Mouse (Mus musculus): Measurements from ENCODE around the gene Dennd4b. TPM values are rescaled to one million over a fixed set of nuclear protein-coding genes. Genes with fewer than 3 reads are reported as not detected.
A peak's percentile ranks its signal among the peaks of the same experiment; 100 is the strongest.

Dennd4b gene
- polyA plus RNA-seq, 1 experiment = 6.6 TPM

DNA sequence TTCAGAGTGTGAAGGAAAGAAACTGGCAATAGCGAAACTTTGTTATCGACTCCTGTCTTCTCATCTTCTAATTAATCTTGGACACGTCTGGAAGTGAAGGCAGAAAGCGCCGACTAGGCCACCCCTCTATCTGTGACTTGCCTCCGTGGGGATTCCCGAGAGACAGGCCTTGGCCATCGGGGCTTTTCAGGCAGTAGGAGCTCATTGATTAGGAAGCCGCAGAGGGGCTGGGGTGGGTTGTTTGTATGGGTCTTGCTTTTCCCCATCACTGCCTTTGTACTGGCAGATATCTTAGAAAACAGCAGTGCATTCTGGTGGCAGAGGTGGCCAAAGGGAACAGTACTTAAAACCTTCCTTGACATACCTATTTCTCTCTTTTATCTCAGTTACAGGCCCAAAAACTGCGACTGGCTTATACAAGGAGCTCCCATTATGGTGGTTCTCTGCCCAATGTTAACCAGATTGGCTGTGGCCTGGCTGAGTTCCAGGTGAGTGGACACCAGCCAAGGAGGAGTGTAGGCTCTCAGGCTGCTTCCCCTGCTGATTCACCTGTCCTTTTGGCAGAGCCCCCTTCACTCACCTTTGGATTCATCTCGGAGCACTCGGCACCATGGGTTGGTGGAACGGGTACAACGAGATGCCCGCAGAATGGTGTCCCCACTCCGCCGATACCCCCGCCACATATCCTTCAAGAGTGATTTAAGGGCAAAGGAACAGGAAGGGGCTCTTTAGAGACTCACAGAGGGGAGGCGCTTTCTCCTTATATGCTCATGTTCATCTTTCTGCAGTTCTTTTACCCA, 8.1 kb upstream of the Dennd4b start:
- no peaks in the 10 kb centered on the region for H3K27me3 ChIP-seq (ENCODE audit: control insufficient read depth, insufficient read depth, insufficient read length)
- H3ac ChIP-seq (ENCODE audit: control insufficient read depth, insufficient read length) = no peak overlapping the region
- no peak overlapping the region for H3K4me2 ChIP-seq (ENCODE audit: low read depth)
- H3K4me3 ChIP-seq = no peak overlapping the region
- TF ChIP-seq MYOG (IDR thresholded peaks at IDR 0.05; ENCODE audit: control insufficient read depth in 1 of 3, insufficient read depth in 1 of 3, insufficient read length in 2 of 3, low read depth in 2 of 3) (no peak), POLR2AphosphoS2 (IDR thresholded peaks at IDR 0.05; ENCODE audit: insufficient read length, low read depth) (no peak), TCF12 (IDR thresholded peaks at IDR 0.05; ENCODE audit: insufficient read depth, poor library complexity, severe bottlenecking) (no peak), SRF (IDR thresholded peaks at IDR 0.05; ENCODE audit: control insufficient read depth, insufficient read length, low read depth) (no peak), MAX (IDR thresholded peaks at IDR 0.05; ENCODE audit: low read depth) (no peak), REST (IDR thresholded peaks at IDR 0.05; ENCODE audit: insufficient read depth, insufficient read length) (no peak), MYOD1 (IDR thresholded peaks at IDR 0.05; ENCODE audit: control insufficient read depth in 1 of 3, insufficient read length in 2 of 3, low read depth in 2 of 3) (no peak), TCF3 (IDR thresholded peaks at IDR 0.05; ENCODE audit: insufficient read length, low read depth) (no peak), POLR2A (IDR thresholded peaks at IDR 0.05; ENCODE audit: insufficient read length, low read depth) (no peak), USF1 (IDR thresholded peaks at IDR 0.05; ENCODE audit: low read depth) (no peak), E2F4 (IDR thresholded peaks at IDR 0.05; ENCODE audit: insufficient read depth) (no peak), CEBPB (IDR thresholded peaks at IDR 0.05; ENCODE audit: insufficient read depth, poor library complexity, severe bottlenecking) (no peak)
- peaks cover 32% of the 10 kb centered on the region for H3K36me3 ChIP-seq (ENCODE audit: control insufficient read depth, insufficient read depth)
- H3K79me2 ChIP-seq (ENCODE audit: control insufficient read depth, insufficient read depth) = peaks cover 37% of the 10 kb centered on the region

GRCm38 (mm10) chr3:90258521-90258920, 6.5 kb upstream of the Dennd4b start:
- H3K79me2 ChIP-seq (ENCODE audit: control insufficient read depth, insufficient read depth) = peaks cover 37% of the 10 kb centered on the region
- no peak overlapping the region for H3K4me3 ChIP-seq
- no peaks in the 10 kb centered on the region for H3K27me3 ChIP-seq (ENCODE audit: control insufficient read depth, insufficient read depth, insufficient read length)
- no peak overlapping the region for H3ac ChIP-seq (ENCODE audit: control insufficient read depth, insufficient read length)
- H3K4me2 ChIP-seq (ENCODE audit: low read depth) = no peak overlapping the region
- TF ChIP-seq TCF12 (IDR thresholded peaks at IDR 0.05; ENCODE audit: insufficient read depth, poor library complexity, severe bottlenecking) = no peak
- no peak for TF ChIP-seq POLR2AphosphoS2 (IDR thresholded peaks at IDR 0.05; ENCODE audit: insufficient read length, low read depth)
- TF ChIP-seq E2F4 (IDR thresholded peaks at IDR 0.05; ENCODE audit: insufficient read depth) = no peak
- no peak for TF ChIP-seq MAX (IDR thresholded peaks at IDR 0.05; ENCODE audit: low read depth)
- TF ChIP-seq CEBPB (IDR thresholded peaks at IDR 0.05; ENCODE audit: insufficient read depth, poor library complexity, severe bottlenecking) = no peak
- no peak for TF ChIP-seq REST (IDR thresholded peaks at IDR 0.05; ENCODE audit: insufficient read depth, insufficient read length)
- TF ChIP-seq MYOG (IDR thresholded peaks at IDR 0.05; ENCODE audit: control insufficient read depth in 1 of 3, insufficient read depth in 1 of 3, insufficient read length in 2 of 3, low read depth in 2 of 3) = no peak
- TF ChIP-seq USF1 (IDR thresholded peaks at IDR 0.05; ENCODE audit: low read depth) = no peak
- no peak for TF ChIP-seq POLR2A (IDR thresholded peaks at IDR 0.05; ENCODE audit: insufficient read length, low read depth)
- no peak for TF ChIP-seq TCF3 (IDR thresholded peaks at IDR 0.05; ENCODE audit: insufficient read length, low read depth)
- no peak for TF ChIP-seq SRF (IDR thresholded peaks at IDR 0.05; ENCODE audit: control insufficient read depth, insufficient read length, low read depth)
- no peak for TF ChIP-seq MYOD1 (IDR thresholded peaks at IDR 0.05; ENCODE audit: control insufficient read depth in 1 of 3, insufficient read length in 2 of 3, low read depth in 2 of 3)
- H3K36me3 ChIP-seq (ENCODE audit: control insufficient read depth, insufficient read depth) = peaks cover 32% of the 10 kb centered on the region

DNA sequence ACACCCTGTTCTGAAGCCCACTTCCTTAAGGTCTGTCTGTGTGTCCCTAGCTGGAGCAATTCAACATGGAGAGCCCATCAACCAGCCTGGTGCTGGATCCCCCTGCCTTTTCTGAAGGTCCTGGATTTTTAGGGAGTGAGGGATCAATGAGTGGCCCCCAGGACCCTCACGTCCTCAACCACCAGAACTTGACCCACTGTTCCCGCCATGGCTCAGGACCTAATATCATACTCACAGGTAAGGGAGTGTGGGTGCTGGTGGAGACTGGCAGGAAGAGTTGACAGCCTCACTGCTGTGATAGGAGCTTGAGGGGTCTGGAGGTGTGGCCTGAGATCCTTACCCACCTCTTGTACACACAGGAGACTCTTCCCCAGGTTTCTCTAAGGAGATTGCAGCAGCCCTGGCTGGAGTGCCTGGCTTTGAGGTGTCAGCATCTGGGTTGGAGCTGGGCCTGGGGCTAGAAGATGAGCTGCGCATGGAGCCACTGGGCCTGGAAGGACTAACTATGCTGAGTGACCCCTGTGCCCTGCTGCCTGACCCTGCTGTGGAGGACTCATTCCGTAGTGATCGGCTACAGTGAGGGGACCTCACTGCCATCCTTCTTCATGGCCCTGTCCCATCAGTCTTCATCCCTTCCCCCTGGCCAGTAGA, 1.7 kb upstream of the Dennd4b start:
- TF ChIP-seq SRF (IDR thresholded peaks at IDR 0.05; ENCODE audit: control insufficient read depth, insufficient read length, low read depth) (no peak), POLR2AphosphoS2 (IDR thresholded peaks at IDR 0.05; ENCODE audit: insufficient read length, low read depth) (no peak), REST (IDR thresholded peaks at IDR 0.05; ENCODE audit: insufficient read depth, insufficient read length) (no peak), TCF3 (IDR thresholded peaks at IDR 0.05; ENCODE audit: insufficient read length, low read depth) (no peak), USF1 (IDR thresholded peaks at IDR 0.05; ENCODE audit: low read depth) (no peak), MAX (IDR thresholded peaks at IDR 0.05; ENCODE audit: low read depth) (no peak), POLR2A (IDR thresholded peaks at IDR 0.05; ENCODE audit: insufficient read length, low read depth) (no peak), E2F4 (IDR thresholded peaks at IDR 0.05; ENCODE audit: insufficient read depth) (no peak), CEBPB (IDR thresholded peaks at IDR 0.05; ENCODE audit: insufficient read depth, poor library complexity, severe bottlenecking) (no peak), MYOG (IDR thresholded peaks at IDR 0.05; ENCODE audit: control insufficient read depth in 1 of 3, insufficient read depth in 1 of 3, insufficient read length in 2 of 3, low read depth in 2 of 3) (no peak), MYOD1 (IDR thresholded peaks at IDR 0.05; ENCODE audit: control insufficient read depth in 1 of 3, insufficient read length in 2 of 3, low read depth in 2 of 3) (no peak), TCF12 (IDR thresholded peaks at IDR 0.05; ENCODE audit: insufficient read depth, poor library complexity, severe bottlenecking) (no peak)
- Histone ChIP-seq H3K27me3 (ENCODE audit: control insufficient read depth, insufficient read depth, insufficient read length) (no peaks in the 10 kb centered on the region), H3K36me3 (ENCODE audit: control insufficient read depth, insufficient read depth) (peaks cover 26% of the 10 kb centered on the region), H3K4me3 (no peak overlapping the region), H3ac (ENCODE audit: control insufficient read depth, insufficient read length) (no peak overlapping the region), H3K4me2 (ENCODE audit: low read depth) (no peak overlapping the region), H3K79me2 (ENCODE audit: control insufficient read depth, insufficient read depth) (peaks cover 1% of the 10 kb centered on the region)

DNA sequence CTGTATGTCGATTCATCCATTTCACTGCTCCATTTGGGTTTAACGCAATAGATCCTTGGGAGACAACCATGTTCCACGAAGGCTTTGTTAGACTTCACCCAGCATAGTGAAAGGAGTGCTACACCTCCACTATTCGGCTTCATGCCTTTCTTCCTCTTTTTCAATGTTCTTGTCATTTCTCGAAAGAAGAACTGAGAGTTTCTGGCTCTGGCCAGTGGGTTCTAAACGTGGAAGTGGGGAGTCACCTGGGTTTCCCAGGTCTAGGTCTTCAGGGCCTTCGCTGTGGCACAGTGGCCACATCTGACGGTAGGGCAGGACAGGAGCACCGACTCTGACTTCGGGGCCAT, 325 bp upstream of the Dennd4b start:
- TF ChIP-seq MYOG (IDR thresholded peaks at IDR 0.05; ENCODE audit: control insufficient read depth in 1 of 3, insufficient read depth in 1 of 3, insufficient read length in 2 of 3, low read depth in 2 of 3) = no peak
- no peak for TF ChIP-seq E2F4 (IDR thresholded peaks at IDR 0.05; ENCODE audit: insufficient read depth)
- no peak for TF ChIP-seq MYOD1 (IDR thresholded peaks at IDR 0.05; ENCODE audit: control insufficient read depth in 1 of 3, insufficient read length in 2 of 3, low read depth in 2 of 3)
- no peak for TF ChIP-seq TCF3 (IDR thresholded peaks at IDR 0.05; ENCODE audit: insufficient read length, low read depth)
- TF ChIP-seq REST (IDR thresholded peaks at IDR 0.05; ENCODE audit: insufficient read depth, insufficient read length) = no peak
- no peak for TF ChIP-seq CEBPB (IDR thresholded peaks at IDR 0.05; ENCODE audit: insufficient read depth, poor library complexity, severe bottlenecking)
- no peak for TF ChIP-seq TCF12 (IDR thresholded peaks at IDR 0.05; ENCODE audit: insufficient read depth, poor library complexity, severe bottlenecking)
- TF ChIP-seq POLR2AphosphoS2 (IDR thresholded peaks at IDR 0.05; ENCODE audit: insufficient read length, low read depth) = no peak
- TF ChIP-seq MAX (IDR thresholded peaks at IDR 0.05; ENCODE audit: low read depth) = no peak
- TF ChIP-seq USF1 (IDR thresholded peaks at IDR 0.05; ENCODE audit: low read depth) = no peak
- TF ChIP-seq POLR2A (IDR thresholded peaks at IDR 0.05; ENCODE audit: insufficient read length, low read depth) = no peak
- no peak for TF ChIP-seq SRF (IDR thresholded peaks at IDR 0.05; ENCODE audit: control insufficient read depth, insufficient read length, low read depth)
- H3K36me3 ChIP-seq (ENCODE audit: control insufficient read depth, insufficient read depth) = peaks cover 16% of the 10 kb centered on the region

More for the DNA sequence above, 325 bp upstream of the Dennd4b start:
- H3K27me3 ChIP-seq (ENCODE audit: control insufficient read depth, insufficient read depth, insufficient read length) = no peaks in the 10 kb centered on the region
- peak overlapping the region; percentile 55 for H3K4me3 ChIP-seq
- no peaks in the 10 kb centered on the region for H3K79me2 ChIP-seq (ENCODE audit: control insufficient read depth, insufficient read depth)
- H3ac ChIP-seq (ENCODE audit: control insufficient read depth, insufficient read length) = peak overlapping the region; percentile 82
- peak overlapping the region; percentile 53 for H3K4me2 ChIP-seq (ENCODE audit: low read depth)

Data from myocyte (in vitro differentiated cells).